Mouse (Mus musculus) granulocyte monocyte progenitor cell, adult 5-6 weeks (primary cell): ENCODE data around the gene Fbxl16. TPM values are rescaled to one million over a fixed set of nuclear protein-coding genes. Genes with fewer than 3 reads are reported as not detected.
"Not testable (repeated sequence)": the region's sequence is repeated elsewhere in the genome, so short reads cannot be mapped to it uniquely, and the experiment has no call there.

ENCODE experiments used
- ATAC-seq: replicated peaks from 2 replicates; pipeline ENCODE4 v1.8.0; 2016; ENCODE audit warnings: mild to moderate bottlenecking, moderate TSS enrichment, inconsistent platforms; ENCODE audit not compliant: poor library complexity, severe bottlenecking
- total RNA-seq, 2 experiments: library from RNA; stranded (forward) in 1 of 2; stranded (reverse) in 1 of 2; fragments of 200-712, 200-1000 nt in 1 of 2; fragments of >200 nt in 1 of 2; fragmentation: Nextera tagmentation in 1 of 2; gene quantifications; 2 replicates each; pipeline ENCODE4 v1.2.3; 2014 to 2017

The Fbxl16 gene
- total RNA-seq, 2 experiments from 2014 or later, result not detected

GRCm38 (mm10) chr17:25794998-25795397, 13.9 kb upstream of the Fbxl16 start:
- no peak for ATAC-seq

GRCm38 (mm10) chr17:25795609-25796092, 13.2 kb upstream of the Fbxl16 start, which contains the start of gene AC134908.4:
TSS of gene AC134908.4 (minus strand) at chr17:25795659.
- ATAC-seq, result no peak

- ATAC-seq, result no peak
Measured at GRCm38 (mm10) chr17:25796211-25796771, 12.6 kb upstream of the Fbxl16 start.

- peak; percentile 83 for ATAC-seq
Measured at GRCm38 (mm10) chr17:25796951-25797369, 11.9 kb upstream of the Fbxl16 start, which contains the start of gene Metrn. TSS of gene Metrn (minus strand) at chr17:25797136.

GRCm38 (mm10) chr17:25801029-25801428, 7.9 kb upstream of the Fbxl16 start:
- peak; percentile 62 for ATAC-seq

GRCm38 (mm10) chr17:25802825-25803517, 5.9 kb upstream of the Fbxl16 start:
- peak; percentile 31; the same call in 1 of the 2 replicates for ATAC-seq

- ATAC-seq, result no peak
Measured at GRCm38 (mm10) chr17:25806507-25806906, 2.4 kb upstream of the Fbxl16 start.

GRCm38 (mm10) chr17:25807452-25807851, 1.4 kb upstream of the Fbxl16 start:
- ATAC-seq, result not testable (repeated sequence)

- ATAC-seq, result no peak
Measured at GRCm38 (mm10) chr17:25808028-25808427, 857 bp upstream of the Fbxl16 start.

GRCm38 (mm10) chr17:25809606-25810340, 888 bp downstream of the Fbxl16 start:
- 0 out of 2 replicates have a peak, but pooled peaks have one; percentile 13 for ATAC-seq

GRCm38 (mm10) chr17:25810890-25811289, 2.0 kb downstream of the Fbxl16 start:
- ATAC-seq, result no peak

GRCm38 (mm10) chr17:25813471-25813870, 4.6 kb downstream of the Fbxl16 start:
- ATAC-seq, result peak; percentile 90

GRCm38 (mm10) chr17:25817662-25818061, 8.8 kb downstream of the Fbxl16 start:
- ATAC-seq, result no peak

- ATAC-seq, result peak; percentile 30
Measured at GRCm38 (mm10) chr17:25818851-25819780, 10.2 kb downstream of the Fbxl16 start.

- ATAC-seq, result peak; percentile 78
Measured at GRCm38 (mm10) chr17:25823452-25823851, 14.6 kb downstream of the Fbxl16 start, which contains the start of gene Wdr24. TSS of gene Wdr24 (plus strand) at chr17:25823627.

GRCm38 (mm10) chr17:25824362-25825142, 15.7 kb downstream of the Fbxl16 start:
- no peak for ATAC-seq

- ATAC-seq, result no peak
Measured at GRCm38 (mm10) chr17:25825311-25825710, 16.4 kb downstream of the Fbxl16 start.

GRCm38 (mm10) chr17:25825984-25826570, 17.2 kb downstream of the Fbxl16 start:
- ATAC-seq, result no peak

GRCm38 (mm10) chr17:25827011-25827410, 18.1 kb downstream of the Fbxl16 start:
- ATAC-seq, result no peak
